Mouse (Mus musculus) layer of hippocampus, adult 9-10 months (tissue): ENCODE measurements around the gene Mpped2.

Experiments
- DNase-seq: peaks from one replicate; pipeline ENCODE4 v3.0.0; 2022; ENCODE audit warnings: low spot score

The Mpped2 gene

DNA sequence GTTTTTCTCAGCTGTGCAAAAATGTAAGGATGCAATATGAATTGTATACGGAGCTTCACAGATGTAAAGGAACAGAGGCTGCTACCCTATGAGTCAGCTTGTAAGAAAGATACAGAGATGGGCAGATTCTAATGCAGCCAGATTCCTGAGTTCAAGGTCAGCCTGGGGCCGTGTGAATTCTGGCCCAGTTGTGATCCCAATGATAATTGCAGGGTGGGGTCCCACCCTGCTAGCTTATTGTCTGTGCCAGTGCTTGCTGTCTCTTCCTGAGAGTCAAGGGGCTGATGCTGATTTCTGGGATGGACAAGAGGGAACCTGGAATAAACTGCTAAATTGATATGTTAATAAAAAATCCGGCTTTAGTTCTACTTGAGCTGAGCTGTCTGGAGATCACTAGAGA, 122.8 kb downstream of the Mpped2 start:
- no peak for DNase-seq

GRCm38 (mm10) chr2:106821292-106821691, 128.2 kb downstream of the Mpped2 start:
- DNase-seq, result no peak

DNA sequence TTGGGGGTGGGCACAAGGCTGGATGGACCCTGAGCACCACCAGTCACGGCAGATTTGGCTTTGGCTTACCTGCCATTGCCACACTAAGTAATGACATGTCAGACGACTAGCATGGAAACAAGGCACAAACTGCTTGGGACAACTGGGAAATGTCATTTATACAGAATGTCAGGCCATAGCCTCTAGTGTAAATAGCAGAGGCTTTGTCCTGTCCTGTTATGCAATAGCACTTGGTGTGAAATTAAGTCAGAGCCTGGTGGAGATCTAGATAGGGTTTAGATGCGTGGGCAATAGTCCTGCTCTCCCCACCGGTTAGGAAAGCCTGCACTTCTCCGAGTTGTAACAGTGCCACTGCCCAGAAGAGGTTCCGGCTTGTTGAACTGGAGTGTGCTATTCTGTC, 128.8 kb downstream of the Mpped2 start:
- no peak for DNase-seq

DNA sequence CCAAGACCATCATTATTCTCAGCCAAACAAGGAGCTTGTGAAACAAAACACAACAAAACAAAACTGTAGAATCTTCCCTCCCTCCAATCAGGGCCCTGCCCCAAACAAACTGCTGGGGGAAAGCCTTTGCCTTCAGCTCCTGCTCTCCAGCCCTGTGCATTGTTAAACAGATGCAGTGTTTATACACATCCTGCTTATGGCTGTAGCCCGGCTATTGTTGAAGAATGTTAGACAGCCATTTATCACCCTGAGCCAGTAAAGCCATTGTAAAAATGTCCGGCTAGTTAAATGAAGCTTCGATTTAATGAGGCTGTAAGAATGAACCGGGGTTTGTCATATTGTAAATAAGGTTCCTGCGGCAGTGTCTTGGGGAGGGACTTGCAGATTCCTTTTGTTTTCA, 129.5 kb downstream of the Mpped2 start:
- DNase-seq, result no peak

DNA sequence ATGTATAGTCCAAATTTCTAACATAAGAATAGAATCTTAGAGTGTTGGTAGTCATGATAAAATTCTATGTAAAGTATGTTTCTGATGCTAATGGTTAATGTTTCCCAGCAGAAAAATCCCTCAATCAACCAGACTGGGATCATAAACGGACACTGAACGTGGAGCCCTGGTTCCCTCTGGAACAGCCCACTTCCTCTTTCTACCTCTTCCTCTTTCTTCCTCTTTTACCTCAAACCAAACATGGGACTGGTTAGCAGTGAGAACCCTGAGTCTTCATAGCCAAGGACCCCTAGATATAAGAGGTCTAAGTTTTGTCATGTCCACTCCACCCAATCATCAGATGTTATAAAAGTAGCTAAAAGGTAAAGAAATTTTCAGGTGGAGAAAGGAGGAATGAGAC, 132.4 kb downstream of the Mpped2 start:
- no peak for DNase-seq

DNA sequence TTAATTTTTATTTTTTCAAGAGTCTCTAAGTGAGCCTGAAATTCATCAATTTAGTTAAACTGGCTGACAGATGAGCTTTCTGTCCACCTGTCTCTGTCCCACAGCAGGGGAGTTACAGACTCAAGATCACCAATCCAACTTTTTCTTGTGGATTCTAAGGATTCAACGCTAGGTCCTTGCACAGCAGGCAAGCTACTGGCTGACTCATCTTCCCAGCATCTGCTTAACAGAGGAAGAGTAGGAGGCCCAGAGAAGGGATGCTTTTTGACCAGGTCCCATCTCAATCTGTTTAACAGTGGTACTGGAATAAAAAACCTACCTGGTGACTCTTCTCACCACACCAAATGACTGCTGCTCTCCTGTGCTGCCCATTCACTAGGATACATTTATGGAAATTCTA, 133.0 kb downstream of the Mpped2 start:
- DNase-seq, result no peak

DNA sequence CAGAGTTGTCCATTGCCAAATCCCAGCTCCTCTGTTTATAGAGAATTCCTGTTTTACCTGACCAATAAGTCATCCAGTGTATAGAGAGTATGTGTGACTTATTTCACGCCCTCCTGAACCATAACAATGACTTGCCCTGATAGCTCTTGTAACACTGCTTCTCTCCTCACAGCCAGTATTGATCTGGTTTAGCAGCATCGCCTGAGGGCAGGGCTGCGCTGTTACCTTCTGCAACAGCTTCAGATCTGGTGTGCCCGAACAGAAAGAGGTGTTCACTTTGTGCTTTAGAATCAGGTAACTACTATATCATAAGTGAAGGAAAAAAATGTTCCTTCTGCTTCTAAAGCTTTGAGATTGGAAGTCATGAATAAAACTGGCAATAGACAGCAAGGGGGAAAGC, 133.7 kb downstream of the Mpped2 start:
- no peak for DNase-seq

GRCm38 (mm10) chr2:106828573-106829310, 135.7 kb downstream of the Mpped2 start:
- no peak for DNase-seq

- DNase-seq, result no peak
These were observed 136.4 kb downstream of the Mpped2 start for GRCm38 (mm10) chr2:106829420-106829819.

DNA sequence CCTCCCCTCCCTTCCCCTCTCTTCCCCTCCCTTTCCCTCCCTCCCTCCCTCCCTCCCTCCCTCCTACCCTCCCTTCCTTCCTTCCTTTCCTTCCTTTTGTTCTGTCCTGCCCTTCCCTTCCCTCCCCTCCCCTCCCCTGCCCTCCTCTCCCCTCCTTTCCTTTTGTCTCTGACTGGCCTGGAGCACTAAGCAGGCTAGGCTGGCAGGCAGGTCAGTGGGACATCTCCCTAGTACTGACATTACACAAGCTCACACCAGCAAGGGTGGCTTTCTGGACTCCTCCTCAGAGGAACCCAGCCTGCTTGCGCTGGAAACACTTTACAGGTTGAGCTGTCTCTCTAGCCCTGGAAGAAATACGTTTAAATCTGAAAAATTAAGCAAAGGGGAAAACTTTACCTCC, 139.5 kb downstream of the Mpped2 start:
- no peak for DNase-seq

- DNase-seq, result no peak
These were observed 140.1 kb downstream of the Mpped2 start for GRCm38 (mm10) chr2:106833212-106833611.

GRCm38 (mm10) chr2:106835321-106835720, 142.3 kb downstream of the Mpped2 start:
- DNase-seq, result no peak

GRCm38 (mm10) chr2:106837241-106837640, 144.2 kb downstream of the Mpped2 start:
- DNase-seq, result no peak

DNA sequence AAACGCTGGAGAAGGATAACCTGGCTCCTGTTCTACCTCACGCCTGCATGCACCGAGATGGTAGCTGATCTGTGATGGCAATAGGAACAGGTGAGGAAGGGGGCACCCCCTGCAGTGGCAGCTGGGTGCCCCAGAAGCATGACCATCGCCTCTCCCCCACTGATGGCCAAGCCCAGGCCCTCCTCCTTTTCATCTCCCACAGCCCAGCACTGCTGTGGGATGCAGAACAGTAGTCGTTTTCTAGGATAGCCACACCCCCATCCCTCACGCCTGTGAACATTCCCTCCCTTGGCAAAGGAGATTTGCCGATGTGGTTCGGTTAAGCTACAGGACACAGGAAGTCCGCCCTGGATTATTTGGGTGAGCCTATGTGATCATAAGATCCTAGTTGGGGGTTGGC, 151.1 kb downstream of the Mpped2 start:
- no peak for DNase-seq

GRCm38 (mm10) chr2:106844766-106845678, 152.0 kb downstream of the Mpped2 start:
- no peak for DNase-seq

- no peak for DNase-seq
These were observed 153.4 kb downstream of the Mpped2 start for GRCm38 (mm10) chr2:106846511-106846910.

- DNase-seq, result no peak
These were observed 156.3 kb downstream of the Mpped2 start for GRCm38 (mm10) chr2:106849389-106849788.

- DNase-seq, result no peak
These were observed 158.4 kb downstream of the Mpped2 start for GRCm38 (mm10) chr2:106851515-106851914.

GRCm38 (mm10) chr2:106854213-106854612, 161.1 kb downstream of the Mpped2 start:
- no peak for DNase-seq

DNA sequence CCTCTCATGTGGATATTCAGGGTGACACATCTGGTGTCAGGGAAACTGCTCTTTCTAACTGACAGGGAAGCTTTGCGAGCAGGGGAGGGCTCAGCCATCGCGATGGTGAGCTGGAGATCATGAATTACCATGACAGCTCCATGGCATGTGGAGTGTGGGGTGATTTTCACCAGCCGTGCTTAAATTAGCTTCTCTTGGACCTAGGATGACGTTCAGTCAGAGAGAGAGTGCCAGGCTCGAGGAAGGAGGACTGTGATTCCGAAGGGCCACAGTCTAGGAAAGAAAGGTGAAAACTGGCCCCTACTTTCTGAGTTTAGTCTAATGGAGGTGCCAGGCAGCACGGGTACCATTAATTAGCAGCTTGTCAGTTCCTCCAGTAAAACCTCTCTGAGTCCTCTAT, 161.7 kb downstream of the Mpped2 start:
- no peak for DNase-seq

DNA sequence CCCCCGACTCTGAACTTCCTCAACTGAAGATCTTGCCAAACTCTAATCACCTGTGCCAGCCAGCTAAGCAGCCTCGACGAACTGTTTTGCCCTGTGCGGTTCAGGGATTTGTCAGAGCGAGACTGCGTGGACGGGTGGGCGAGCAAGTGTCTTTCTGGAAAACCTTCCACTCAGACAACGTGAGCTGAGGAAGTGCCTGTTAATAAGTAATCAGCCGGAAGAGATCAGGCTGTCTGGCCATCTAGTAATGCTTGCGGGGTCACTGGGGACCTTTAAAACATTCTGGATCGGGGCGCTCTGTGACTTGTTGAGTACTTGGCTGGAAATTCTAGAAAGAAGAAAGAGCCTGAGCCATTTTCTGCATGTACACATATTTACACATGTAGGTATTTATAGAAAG, 162.1 kb downstream of the Mpped2 start:
- no peak for DNase-seq

- no peak for DNase-seq
These were observed 162.7 kb downstream of the Mpped2 start for GRCm38 (mm10) chr2:106855623-106856350.
